Mouse (Mus musculus) E14TG2a.4 (cell line): ENCODE results near the gene Pacsin1.

Source experiments
- CTCF ChIP-seq: conservative IDR thresholded peaks from 2 replicates; pipeline ENCODE4 v1.5.1; 2014; ENCODE audit warnings: low read length
- POU5F1 ChIP-seq: IDR thresholded peaks from 2 replicates; pipeline ENCODE4 v1.6.1; 2014; ENCODE audit warnings: low read length, borderline replicate concordance

GRCm38 (mm10) chr17:27716804-27717203, 61.5 kb downstream of the Pacsin1 start:
- no peak for TF ChIP-seq CTCF
- no peak for TF ChIP-seq POU5F1
